Mouse (Mus musculus): ENCODE results near the gene Trak2.

GRCm38 (mm10) chr1:58984586-58984985 is 11.4 kb upstream of the Trak2 start:
- TF ChIP-seq ZNF384 (IDR thresholded peaks at IDR 0.05; ENCODE audit: low read depth, low read length) (no peak), E2F4 (IDR thresholded peaks at IDR 0.05; ENCODE audit: borderline replicate concordance, low read depth, low read length) (no peak), CTCF (IDR thresholded peaks at IDR 0.05 in 2 of 3, conservative IDR thresholded peaks at IDR 0.05 in 1 of 3; ENCODE audit: control insufficient read depth in 1 of 3, insufficient read depth in 1 of 3, low read depth in 2 of 3, low read length in 3 of 3, poor library complexity in 1 of 3, severe bottlenecking in 1 of 3) (no peak), ZMIZ1 (IDR thresholded peaks at IDR 0.05; ENCODE audit: low read depth, low read length) (no peak), MXI1 (IDR thresholded peaks at IDR 0.05; ENCODE audit: low read depth, low read length) (no peak), EP300 (IDR thresholded peaks at IDR 0.05; ENCODE audit: low read depth in 1 of 2, low read length in 2 of 2) (no peak)

Measured in MEL (cell line).